Mouse (Mus musculus) hindbrain, embryonic 15.5 days (tissue): ENCODE results near the gene Lpin3. TPM values are rescaled to one million over a fixed set of nuclear protein-coding genes. Genes with fewer than 3 reads are reported as not detected.
A peak's percentile ranks its signal among the peaks of the same experiment; 100 is the strongest.

Experiments
- ATAC-seq: fragments of 200-750 bp; cut with Nextera tagmentation; 2 replicates; pipeline ENCODE4 v1.8.0; 2017; ENCODE audit warnings: low read depth, moderate number of reproducible peaks, moderate TSS enrichment; ENCODE audit not compliant: low FRiP score
- H3K27ac ChIP-seq: fragments of 300-500 bp; sonication (generic); replicated peaks from 2 replicates; pipeline ENCODE4 v1.5.1; 2015; ENCODE audit warnings: mild to moderate bottlenecking, inconsistent platforms
- H3K27me3 ChIP-seq: fragments of 300-500 bp; sonication (generic); 2 replicates; pipeline ENCODE4 v1.6.1; 2015; ENCODE audit warnings: control low read depth, inconsistent platforms
- H3K36me3 ChIP-seq: fragments of 300-500 bp; sonication (generic); 2 replicates; pipeline ENCODE4 v1.6.1; 2015; ENCODE audit warnings: control low read depth, inconsistent platforms
- H3K4me1 ChIP-seq: fragments of 300-500 bp; sonication (generic); replicated peaks from 2 replicates; pipeline ENCODE4 v1.6.1; 2015; ENCODE audit warnings: control low read depth, inconsistent platforms
- H3K4me2 ChIP-seq: fragments of 300-500 bp; sonication (generic); 2 replicates; pipeline ENCODE4 v1.6.1; 2015; ENCODE audit warnings: moderate library complexity, mild to moderate bottlenecking, inconsistent platforms
- H3K4me3 ChIP-seq: fragments of 300-500 bp; sonication (generic); 2 replicates; pipeline ENCODE4 v1.5.1; 2015; ENCODE audit warnings: mild to moderate bottlenecking, inconsistent platforms
- H3K9ac ChIP-seq: fragments of 300-500 bp; sonication (generic); 2 replicates; pipeline ENCODE4 v1.6.1; 2015; ENCODE audit warnings: inconsistent platforms
- H3K9me3 ChIP-seq: fragments of 300-500 bp; sonication (generic); 2 replicates; pipeline ENCODE4 v1.6.1; 2016; ENCODE audit warnings: control low read depth, inconsistent platforms
- WGBS: fragments of 180-500 bp; shearing (Covaris S2); methylation state at CpG from one replicate; pipeline ENCODE4 v1.1.7; 2015; 5-methylcytosine and 5-hydroxymethylcytosine counted together
- polyA plus RNA-seq: library from polyadenylated mRNA; unstranded; fragments of >200 nt; fragmentation: Nextera tagmentation; extraction: Ambion mirVana; gene quantifications from 2 replicates; pipeline ENCODE4 v1.2.1, GENCODE M21; 2015

Gene Lpin3
- polyA plus RNA-seq, 1 experiment from 2014 or later: 0.61 TPM

- no peak for ATAC-seq
- Histone ChIP-seq H3K9ac (no peak overlapping the region), H3K36me3 (no peaks in the 10 kb centered on the region), H3K27me3 (peaks cover 22% of the 10 kb centered on the region), H3K4me3 (no peak overlapping the region), H3K4me2 (no peak overlapping the region), H3K27ac (no peak overlapping the region), H3K4me1 (peaks cover 2% of the 10 kb centered on the region), H3K9me3 (no peaks in the 10 kb centered on the region)
- WGBS: 94% methylated on average over 3 of the region's 3 CpGs
Measured at GRCm38 (mm10) chr2:160917313-160917712, 36.8 kb downstream of the Lpin3 start.

- WGBS: 54% methylated on average over 8 of the region's 8 CpGs
Measured at GRCm38 (mm10) chr2:160918154-160918929, 37.9 kb downstream of the Lpin3 start.

GRCm38 (mm10) chr2:160918930-160919215, 38.4 kb downstream of the Lpin3 start:
- Histone ChIP-seq H3K36me3 (no peaks in the 10 kb centered on the region), H3K4me3 (no peak overlapping the region), H3K27me3 (0 out of 2 replicates have a peak, but pooled peaks cover 8% of the 10 kb centered on the region), H3K9ac (no peak overlapping the region), H3K9me3 (no peaks in the 10 kb centered on the region), H3K27ac (no peak overlapping the region), H3K4me2 (no peak overlapping the region), H3K4me1 (no peaks in the 10 kb centered on the region)
- WGBS: 88% methylated on average over 2 of the region's 2 CpGs
- ATAC-seq: no peak

More at GRCm38 (mm10) chr2:160918154-160918929, 37.9 kb downstream of the Lpin3 start:
- Histone ChIP-seq H3K9me3 (no peaks in the 10 kb centered on the region), H3K9ac (no peak overlapping the region), H3K27me3 (peaks cover 11% of the 10 kb centered on the region), H3K4me1 (no peaks in the 10 kb centered on the region), H3K4me2 (no peak overlapping the region), H3K4me3 (no peak overlapping the region), H3K36me3 (no peaks in the 10 kb centered on the region), H3K27ac (no peak overlapping the region)
- ATAC-seq: 0 out of 2 replicates have a peak, but pooled peaks have one; percentile 42

- no peak overlapping the region for H3K4me2 ChIP-seq
- H3K27me3 ChIP-seq: no peaks in the 10 kb centered on the region
- no peaks in the 10 kb centered on the region for H3K9me3 ChIP-seq
- no peak for ATAC-seq
- no peak overlapping the region for H3K27ac ChIP-seq
- H3K4me3 ChIP-seq: no peak overlapping the region
- H3K4me1 ChIP-seq: no peaks in the 10 kb centered on the region
- 83% methylated on average over 3 of the region's 7 CpGs for WGBS
- H3K9ac ChIP-seq: no peak overlapping the region
- H3K36me3 ChIP-seq: no peaks in the 10 kb centered on the region
Measured at GRCm38 (mm10) chr2:160921285-160921684, 40.8 kb downstream of the Lpin3 start.

GRCm38 (mm10) chr2:160925203-160925602, 44.7 kb downstream of the Lpin3 start:
- Histone ChIP-seq H3K27ac (no peak overlapping the region), H3K4me3 (no peak overlapping the region), H3K27me3 (no peaks in the 10 kb centered on the region), H3K9ac (no peak overlapping the region), H3K9me3 (no peaks in the 10 kb centered on the region), H3K4me2 (no peak overlapping the region), H3K4me1 (no peaks in the 10 kb centered on the region), H3K36me3 (no peaks in the 10 kb centered on the region)
- peak; percentile 63; the same call in 1 of the 2 replicates for ATAC-seq
- WGBS: 62% methylated on average over 9 of the region's 9 CpGs

GRCm38 (mm10) chr2:160931378-160931777, 50.9 kb downstream of the Lpin3 start:
- Histone ChIP-seq H3K27me3 (no peaks in the 10 kb centered on the region), H3K27ac (no peak overlapping the region), H3K9me3 (no peaks in the 10 kb centered on the region), H3K4me3 (no peak overlapping the region), H3K36me3 (no peaks in the 10 kb centered on the region), H3K9ac (no peak overlapping the region), H3K4me1 (no peaks in the 10 kb centered on the region), H3K4me2 (no peak overlapping the region)
- WGBS: 91% methylated on average over 5 of the region's 5 CpGs
- no peak for ATAC-seq

- Histone ChIP-seq H3K9ac (no peak overlapping the region), H3K27me3 (no peaks in the 10 kb centered on the region), H3K27ac (no peak overlapping the region), H3K4me2 (no peak overlapping the region), H3K36me3 (no peaks in the 10 kb centered on the region), H3K9me3 (no peaks in the 10 kb centered on the region), H3K4me1 (no peaks in the 10 kb centered on the region), H3K4me3 (no peak overlapping the region)
- WGBS: 81% methylated on average over 8 of the region's 8 CpGs
- ATAC-seq: no peak
Measured at GRCm38 (mm10) chr2:160932325-160932724, 51.9 kb downstream of the Lpin3 start.

GRCm38 (mm10) chr2:160932981-160933380, 52.5 kb downstream of the Lpin3 start:
- Histone ChIP-seq H3K27ac (no peak overlapping the region), H3K36me3 (no peaks in the 10 kb centered on the region), H3K4me3 (no peak overlapping the region), H3K4me2 (no peak overlapping the region), H3K9me3 (no peaks in the 10 kb centered on the region), H3K27me3 (no peaks in the 10 kb centered on the region), H3K4me1 (no peaks in the 10 kb centered on the region), H3K9ac (no peak overlapping the region)
- 77% methylated on average over 3 of the region's 3 CpGs for WGBS
- ATAC-seq: no peak

- no peaks in the 10 kb centered on the region for H3K4me1 ChIP-seq
- no peaks in the 10 kb centered on the region for H3K9me3 ChIP-seq
- no peak overlapping the region for H3K4me3 ChIP-seq
- no peak for ATAC-seq
- H3K36me3 ChIP-seq: no peaks in the 10 kb centered on the region
- H3K27me3 ChIP-seq: no peaks in the 10 kb centered on the region
- WGBS: 67% methylated on average over 5 of the region's 5 CpGs
- no peak overlapping the region for H3K27ac ChIP-seq
- no peak overlapping the region for H3K4me2 ChIP-seq
- no peak overlapping the region for H3K9ac ChIP-seq
Measured at GRCm38 (mm10) chr2:160933890-160934289, 53.4 kb downstream of the Lpin3 start.

- ATAC-seq: no peak
- H3K4me2 ChIP-seq: no peak overlapping the region
- no peaks in the 10 kb centered on the region for H3K4me1 ChIP-seq
- no peaks in the 10 kb centered on the region for H3K9me3 ChIP-seq
- no peak overlapping the region for H3K27ac ChIP-seq
- no peak overlapping the region for H3K4me3 ChIP-seq
- H3K9ac ChIP-seq: no peak overlapping the region
- H3K36me3 ChIP-seq: no peaks in the 10 kb centered on the region
- 71% methylated on average over 4 of the region's 4 CpGs for WGBS
- H3K27me3 ChIP-seq: no peaks in the 10 kb centered on the region
Measured at GRCm38 (mm10) chr2:160934451-160934850, 54.0 kb downstream of the Lpin3 start.

GRCm38 (mm10) chr2:160940930-160941709, 60.6 kb downstream of the Lpin3 start:
- Histone ChIP-seq H3K9me3 (no peaks in the 10 kb centered on the region), H3K36me3 (no peaks in the 10 kb centered on the region; the same call in 1 of the 2 replicates), H3K9ac (no peak overlapping the region), H3K4me3 (no peak overlapping the region), H3K4me2 (no peak overlapping the region), H3K4me1 (no peaks in the 10 kb centered on the region), H3K27ac (no peak overlapping the region), H3K27me3 (no peaks in the 10 kb centered on the region)
- 72% methylated on average over 17 of the region's 17 CpGs for WGBS
- ATAC-seq: no peak

GRCm38 (mm10) chr2:160942443-160942842, 62.0 kb downstream of the Lpin3 start:
- Histone ChIP-seq H3K27ac (no peak overlapping the region), H3K36me3 (peaks cover 4% of the 10 kb centered on the region; the same call in 1 of the 2 replicates), H3K27me3 (no peaks in the 10 kb centered on the region), H3K4me2 (no peak overlapping the region), H3K4me3 (no peak overlapping the region), H3K9ac (no peak overlapping the region), H3K4me1 (no peaks in the 10 kb centered on the region), H3K9me3 (no peaks in the 10 kb centered on the region)
- WGBS: 66% methylated on average over 3 of the region's 3 CpGs
- peak; percentile 8; the same call in 1 of the 2 replicates for ATAC-seq
